Mouse (Mus musculus): ENCODE measurements around the gene Gm20422.

- no peak for TF ChIP-seq CTCF (IDR thresholded peaks at IDR 0.05; ENCODE audit: low read depth)
- no peak for TF ChIP-seq EP300 (IDR thresholded peaks at IDR 0.05; ENCODE audit: low read depth)
Measured at GRCm38 (mm10) chr8:69741231-69741630, 33.5 kb downstream of the Gm20422 start.

All from liver, postnatal 0 days (tissue).